Mouse (Mus musculus) heart, adult 2 months (tissue): ENCODE data around the gene Ica1l. TPM values are rescaled to one million over a fixed set of nuclear protein-coding genes. Genes with fewer than 3 reads are reported as not detected.
"Not testable (repeated sequence)": the region's sequence is repeated elsewhere in the genome, so short reads cannot be mapped to it uniquely, and the experiment has no call there.

Source experiments
- DNase-seq, 2 experiments: peaks; one replicate each; pipeline ENCODE4 v3.0.0; 2021
- H3K27ac ChIP-seq: fragments of 200-600 bp; 2 replicates; pipeline ENCODE4 v1.8.1; 2022
- H3K27me3 ChIP-seq: fragments of 200-500 bp; 2 replicates; pipeline ENCODE4 v1.6.1; 2012; ENCODE audit warnings: mild to moderate bottlenecking, low read length, inconsistent platforms, mixed read lengths; ENCODE audit not compliant: control insufficient read depth, insufficient read depth
- H3K36me3 ChIP-seq: fragments of 200-500 bp; 2 replicates; pipeline ENCODE4 v1.6.1; 2012; ENCODE audit warnings: low read length, inconsistent platforms; ENCODE audit not compliant: control insufficient read depth, insufficient read depth
- H3K4me1 ChIP-seq: fragments of 200-500 bp; 2 replicates; pipeline ENCODE4 v1.6.1; 2011; ENCODE audit warnings: low read length; ENCODE audit not compliant: control insufficient read depth, insufficient read depth
- H3K4me3 ChIP-seq: fragments of 200-600 bp; 2 replicates; pipeline ENCODE4 v1.8.1; 2022
- H3K79me2 ChIP-seq: fragments of 200-500 bp; replicated peaks from 2 replicates; pipeline ENCODE4 v1.6.1; 2012; ENCODE audit warnings: mild to moderate bottlenecking, inconsistent platforms, low read length, moderate library complexity, mixed read lengths; ENCODE audit not compliant: control insufficient read depth, insufficient read depth
- H3K9ac ChIP-seq: fragments of 200-500 bp; 2 replicates; pipeline ENCODE4 v1.6.1; 2012; ENCODE audit warnings: low read depth, mild to moderate bottlenecking, control low read depth, inconsistent platforms, low read length, mixed read lengths
- CTCF ChIP-seq: fragments of 200-600 bp; IDR thresholded peaks from 2 replicates; pipeline ENCODE4 v1.8.1; 2022; ENCODE audit warnings: antibody characterized with exemption, mild to moderate bottlenecking, moderate library complexity
- EP300 ChIP-seq: fragments of 200-500 bp; IDR thresholded peaks from 2 replicates; pipeline ENCODE4 v1.6.1; 2011; ENCODE audit warnings: low read depth, low read length, control low read depth; ENCODE audit not compliant: insufficient read depth
- POLR2A ChIP-seq: fragments of 200-500 bp; IDR thresholded peaks from 2 replicates; pipeline ENCODE4 v1.6.1; 2011; ENCODE audit warnings: mild to moderate bottlenecking, low read depth, low read length, control low read depth; ENCODE audit not compliant: insufficient read depth
- WGBS: fragments of 180-500 bp; shearing (Covaris S2); methylation state at CpG from one replicate; pipeline ENCODE4 v1.1.7; 2018; 5-methylcytosine and 5-hydroxymethylcytosine counted together
- intact Hi-C: fragments of 180-260 bp; cut with DNase I; formaldehyde crosslinking; loops from one replicate; pipeline ENCODE4 v1.15.1; 2025
- polyA plus RNA-seq: library from polyadenylated mRNA; depleted of rRNA; stranded (reverse); fragments of >200 nt; gene quantifications from 2 replicates; pipeline ENCODE4 v1.2.3, GENCODE M21; 2012
- total RNA-seq, 2 experiments: library from RNA; stranded (reverse); gene quantifications; 2 replicates each; pipeline ENCODE4 v1.2.3; 2021

The Ica1l gene
- total and polyA plus RNA-seq, 3 experiments = 0.14 to 0.45 (median 0.31) TPM

DNA sequence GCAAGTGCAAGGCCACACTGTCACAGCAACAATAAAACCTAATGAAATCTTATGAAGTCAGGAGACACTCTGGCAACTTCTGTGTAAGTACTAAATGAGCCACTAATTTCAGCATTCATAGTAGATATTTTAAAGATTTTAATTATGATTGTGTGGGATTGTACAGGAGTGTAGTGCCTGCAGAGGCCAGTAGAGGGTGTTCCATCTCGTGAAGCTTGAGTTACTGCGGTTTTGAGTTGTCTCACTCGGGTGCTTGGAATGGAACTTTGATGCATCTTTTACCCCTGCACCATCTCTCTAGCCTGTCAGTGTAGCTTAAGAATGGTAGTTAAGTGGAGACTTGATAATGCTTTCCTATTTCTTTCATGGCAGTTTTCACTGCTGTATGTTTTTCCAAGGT is 11.7 kb upstream of the Ica1l start:
- H3K4me1 ChIP-seq = no peaks in the 10 kb centered on the region

DNA sequence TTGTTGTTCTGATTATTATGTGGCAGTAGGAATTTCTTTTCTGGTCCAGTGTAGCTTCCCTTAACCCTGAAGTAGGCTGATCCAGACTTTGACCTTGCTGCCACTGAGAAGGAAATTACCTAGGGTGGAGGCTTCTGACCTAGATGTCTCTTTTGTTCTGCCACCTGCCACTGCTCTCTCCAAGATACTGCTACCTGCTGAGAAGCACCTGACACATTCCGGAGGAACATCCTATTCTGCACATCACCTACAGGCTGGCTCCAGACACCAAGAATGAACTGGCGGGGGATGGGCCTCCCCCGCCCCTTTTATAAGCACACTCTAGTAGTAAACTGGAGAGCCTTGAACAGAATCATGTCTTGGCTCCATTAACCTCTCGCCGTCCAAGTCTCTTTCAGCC is 4.5 kb upstream of the Ica1l start:
- H3K79me2 ChIP-seq, intact Hi-C loops, H3K36me3 ChIP-seq, H3K4me3 ChIP-seq, H3K4me1 ChIP-seq, H3K27me3 ChIP-seq, H3K27ac ChIP-seq, DNase-seq, H3K9ac ChIP-seq: not testable (repeated sequence)
- 94% methylated on average over 5 of the region's 5 CpGs for WGBS

More for the DNA sequence above, 11.7 kb upstream of the Ica1l start:
- DNase-seq = no peak
- TF ChIP-seq EP300 (no peak), CTCF (peak; percentile 46), POLR2A (no peak)
- H3K27me3 ChIP-seq = no peaks in the 10 kb centered on the region
- 32% methylated on average over 3 of the region's 3 CpGs for WGBS
- no peaks in the 10 kb centered on the region for H3K79me2 ChIP-seq
- no peak overlapping the region for H3K4me3 ChIP-seq
- no peak overlapping the region for H3K9ac ChIP-seq
- H3K27ac ChIP-seq = no peak overlapping the region
- no peaks in the 10 kb centered on the region for H3K36me3 ChIP-seq
- intact Hi-C loops = no loop called here

DNA sequence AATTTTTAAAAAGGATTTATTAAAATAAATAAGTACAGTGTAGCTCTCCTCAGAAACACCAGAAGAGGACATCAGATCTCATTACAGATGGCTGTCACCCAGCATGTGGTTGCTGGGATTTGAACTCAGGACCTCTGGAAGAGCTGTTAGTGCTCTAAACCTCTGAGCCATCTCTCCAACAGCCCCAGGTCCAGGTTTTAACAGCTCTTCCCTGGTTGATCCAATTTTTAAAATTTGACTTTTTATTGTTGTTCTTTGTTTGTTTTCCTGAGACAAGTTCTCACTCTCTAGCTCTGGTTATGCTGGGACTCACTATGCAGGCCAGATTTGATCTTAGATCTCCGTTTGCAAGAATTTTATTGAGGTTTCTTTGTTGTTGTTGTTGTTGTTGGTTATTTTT is 1.6 kb upstream of the Ica1l start:
- H3K4me3 ChIP-seq = no peak overlapping the region
- no peak for DNase-seq
- H3K27ac ChIP-seq = no peak overlapping the region
- intact Hi-C loops = no loop called here
- no peaks in the 10 kb centered on the region for H3K36me3 ChIP-seq
- no peak overlapping the region for H3K9ac ChIP-seq
- TF ChIP-seq CTCF (no peak), EP300 (no peak), POLR2A (no peak)
- peaks cover 2% of the 10 kb centered on the region; the same call in 1 of the 2 replicates for H3K4me1 ChIP-seq
- H3K27me3 ChIP-seq = peaks cover 6% of the 10 kb centered on the region
- H3K79me2 ChIP-seq = no peaks in the 10 kb centered on the region
- WGBS = 95% methylated on average over 1 of the region's 1 CpGs

DNA sequence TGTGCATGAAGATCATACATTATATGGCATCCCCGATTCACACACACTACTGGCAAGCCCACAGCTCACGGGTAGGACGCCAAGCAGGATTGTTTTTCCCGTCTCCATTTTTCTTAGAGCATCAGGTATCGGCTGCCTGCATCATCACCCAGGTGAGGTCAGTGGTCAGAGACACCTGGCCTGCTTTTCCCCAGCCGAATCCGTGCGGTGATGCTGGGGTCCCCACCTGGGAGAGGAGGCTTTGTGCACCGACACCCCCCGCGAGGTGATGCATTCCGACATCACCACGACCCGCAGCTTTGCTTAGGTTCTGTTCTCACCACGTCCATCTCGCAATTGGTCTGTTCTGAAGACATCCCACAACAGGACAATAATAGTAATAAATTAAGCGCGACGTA is 587 bp downstream of the Ica1l start:
- Histone ChIP-seq H3K27ac (no peak overlapping the region), H3K36me3 (no peaks in the 10 kb centered on the region), H3K27me3 (peaks cover 6% of the 10 kb centered on the region), H3K4me3 (peak overlapping the region; percentile 60), H3K4me1 (peaks cover 2% of the 10 kb centered on the region; the same call in 1 of the 2 replicates), H3K79me2 (no peaks in the 10 kb centered on the region), H3K9ac (no peak overlapping the region; the same call in 1 of the 2 replicates)
- DNase-seq = peak in 1 of 2 experiments; percentile 20
- intact Hi-C loops = no loop called here
- TF ChIP-seq POLR2A = no peak
- 8% methylated on average over 19 of the region's 19 CpGs for WGBS

DNA sequence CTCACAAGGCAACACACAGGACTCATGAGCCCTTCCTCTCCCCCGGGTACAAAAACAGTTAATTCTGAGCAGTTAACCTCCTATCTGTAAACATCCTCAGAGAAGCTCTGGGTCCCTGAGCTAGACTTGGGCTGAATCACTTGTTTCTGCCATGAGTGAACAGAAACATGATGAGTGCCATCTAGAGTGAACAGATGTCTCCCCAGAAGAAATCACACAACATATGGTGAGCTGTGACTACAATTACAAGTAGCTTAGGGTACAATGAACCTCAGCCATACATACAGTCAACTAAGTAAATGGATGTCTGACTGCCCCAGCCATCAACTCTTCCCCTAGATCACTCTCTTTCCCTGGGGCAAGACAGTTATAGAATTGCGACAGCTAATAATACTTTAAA is 7.9 kb downstream of the Ica1l start:
- TF ChIP-seq POLR2A (no peak), CTCF (no peak), EP300 (no peak)
- no peaks in the 10 kb centered on the region for H3K79me2 ChIP-seq
- H3K36me3 ChIP-seq = no peaks in the 10 kb centered on the region
- no peaks in the 10 kb centered on the region for H3K27me3 ChIP-seq
- DNase-seq = no peak
- no peaks in the 10 kb centered on the region for H3K4me1 ChIP-seq
- intact Hi-C loops = no loop called here
- 90% methylated on average over 2 of the region's 2 CpGs for WGBS
- no peak overlapping the region for H3K27ac ChIP-seq
- H3K9ac ChIP-seq = no peak overlapping the region
- H3K4me3 ChIP-seq = no peak overlapping the region

DNA sequence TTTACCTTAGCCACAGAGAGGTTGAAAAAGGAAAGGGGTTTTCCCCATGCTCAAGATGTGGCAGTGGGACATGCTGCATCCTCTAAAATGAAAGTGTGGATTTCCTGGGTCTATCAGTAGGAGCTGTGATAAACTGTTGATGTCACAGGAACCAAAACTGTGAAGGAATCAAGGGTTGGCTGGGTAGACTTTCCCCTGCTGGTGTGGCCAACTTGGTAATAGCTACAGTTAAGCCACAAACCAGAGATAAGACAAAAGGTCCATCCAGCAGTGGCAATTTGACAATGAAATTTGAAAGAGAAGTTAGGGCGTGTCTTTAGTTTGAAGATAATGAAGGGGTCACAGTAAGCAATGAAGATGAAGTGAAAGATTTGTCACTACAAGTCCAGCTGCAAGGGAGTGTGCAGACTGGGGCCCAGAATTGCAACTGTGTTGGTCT is 25.9 kb downstream of the Ica1l start:
- no peaks in the 10 kb centered on the region for H3K79me2 ChIP-seq
- WGBS = 97% methylated on average over 1 of the region's 1 CpGs
- TF ChIP-seq POLR2A = no peak
- no peak for TF ChIP-seq EP300
- no peak for TF ChIP-seq CTCF
- H3K27me3 ChIP-seq = no peaks in the 10 kb centered on the region
- intact Hi-C loops = no loop called here
- H3K9ac ChIP-seq = no peak overlapping the region
- DNase-seq = no peak
- no peak overlapping the region for H3K27ac ChIP-seq
- peaks cover 6% of the 10 kb centered on the region for H3K4me1 ChIP-seq
- H3K4me3 ChIP-seq = no peak overlapping the region
- no peaks in the 10 kb centered on the region; the same call in 1 of the 2 replicates for H3K36me3 ChIP-seq

DNA sequence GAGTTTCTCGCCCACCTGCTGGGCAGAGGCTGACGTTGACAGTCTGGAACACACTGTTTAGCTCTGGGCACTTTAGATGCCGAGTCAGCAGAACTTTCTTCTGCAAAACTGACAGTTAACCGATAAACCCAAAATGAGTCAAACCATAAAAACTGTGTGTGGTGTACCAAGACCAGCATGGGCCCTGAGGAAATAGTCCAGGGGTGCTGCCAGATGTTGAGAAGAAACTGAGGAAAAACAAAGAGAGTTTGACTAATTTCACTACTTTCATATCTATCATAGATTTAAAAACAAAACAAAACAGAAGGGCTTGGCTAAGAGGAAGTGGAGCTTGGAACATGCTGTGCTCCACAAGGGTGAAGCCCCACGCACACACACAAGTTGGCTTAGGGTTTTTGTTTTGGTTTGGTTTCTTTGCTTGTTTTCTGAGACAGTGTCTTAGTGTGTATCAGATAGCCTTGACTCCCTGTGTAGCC is 26.8 kb downstream of the Ica1l start:
- H3K9ac ChIP-seq = no peak overlapping the region
- H3K27me3 ChIP-seq = no peaks in the 10 kb centered on the region
- WGBS = 58% methylated on average over 5 of the region's 5 CpGs
- peak in 1 of 2 experiments; percentile 44 for DNase-seq
- H3K4me3 ChIP-seq = no peak overlapping the region
- TF ChIP-seq POLR2A (no peak), EP300 (peak; percentile 44; the same call in 1 of the 2 replicates), CTCF (no peak)
- H3K36me3 ChIP-seq = no peaks in the 10 kb centered on the region; the same call in 1 of the 2 replicates
- H3K27ac ChIP-seq = 0 out of 2 replicates have a peak overlapping the region, but pooled peaks have one; percentile 4
- H3K4me1 ChIP-seq = peaks cover 6% of the 10 kb centered on the region
- no peaks in the 10 kb centered on the region for H3K79me2 ChIP-seq
- intact Hi-C loops = no loop called here
